Mouse (Mus musculus): ENCODE data around the gene H2afv.

- no peak for TF ChIP-seq POLR2A (IDR thresholded peaks at IDR 0.05; ENCODE audit: insufficient read length, low read depth)
- no peak for TF ChIP-seq TCF12 (IDR thresholded peaks at IDR 0.05; ENCODE audit: insufficient read depth, poor library complexity, severe bottlenecking)
- no peak for TF ChIP-seq POLR2AphosphoS2 (IDR thresholded peaks at IDR 0.05; ENCODE audit: insufficient read length, low read depth)
- no peak for TF ChIP-seq MYOG (IDR thresholded peaks at IDR 0.05; ENCODE audit: control insufficient read depth in 1 of 3, insufficient read depth in 1 of 3, insufficient read length in 2 of 3, low read depth in 2 of 3)
- no peak for TF ChIP-seq TCF3 (IDR thresholded peaks at IDR 0.05; ENCODE audit: insufficient read length, low read depth)
- TF ChIP-seq REST (IDR thresholded peaks at IDR 0.05; ENCODE audit: insufficient read depth, insufficient read length): no peak
- no peak for TF ChIP-seq MYOD1 (IDR thresholded peaks at IDR 0.05; ENCODE audit: control insufficient read depth in 1 of 3, insufficient read length in 2 of 3, low read depth in 2 of 3)
- no peak for TF ChIP-seq USF1 (IDR thresholded peaks at IDR 0.05; ENCODE audit: low read depth)
- no peak for TF ChIP-seq MAX (IDR thresholded peaks at IDR 0.05; ENCODE audit: low read depth)
- TF ChIP-seq E2F4 (IDR thresholded peaks at IDR 0.05; ENCODE audit: insufficient read depth): no peak
Measured at GRCm38 (mm10) chr11:6391516-6392276, 52.5 kb downstream of the H2afv start.

Data from myocyte (in vitro differentiated cells).